Mouse (Mus musculus) myocyte (in vitro differentiated cells): ENCODE data around the gene Spocd1.

Source experiments
- CEBPB ChIP-seq: IDR thresholded peaks from 2 replicates; pipeline ENCODE4 v1.6.1; 2011; ENCODE audit warnings: mild to moderate bottlenecking, moderate library complexity; ENCODE audit not compliant: poor library complexity, insufficient read depth, severe bottlenecking
- E2F4 ChIP-seq: IDR thresholded peaks from one replicate; pipeline ENCODE4 v1.6.1; 2011; ENCODE audit warnings: mild to moderate bottlenecking, control low read depth, moderate library complexity; ENCODE audit not compliant: insufficient read depth
- MYOD1 ChIP-seq, 3 experiments: IDR thresholded peaks; one replicate each; pipeline ENCODE4 v1.6.1; 2011; ENCODE audit warnings: control low read depth in 2 of 3, low read depth in 2 of 3, mild to moderate bottlenecking in 2 of 3, moderate library complexity in 1 of 3; ENCODE audit not compliant: insufficient read length in 2 of 3, control insufficient read depth in 1 of 3
- POLR2A ChIP-seq: IDR thresholded peaks from one replicate; pipeline ENCODE4 v1.6.1; 2011; ENCODE audit warnings: low read depth, mild to moderate bottlenecking, control low read depth, moderate library complexity; ENCODE audit not compliant: insufficient read length
- POLR2AphosphoS2 ChIP-seq: IDR thresholded peaks from one replicate; pipeline ENCODE4 v1.6.1; 2011; ENCODE audit warnings: low read depth, control low read depth; ENCODE audit not compliant: insufficient read length
- TCF12 ChIP-seq: IDR thresholded peaks from one replicate; pipeline ENCODE4 v1.6.1; 2011; ENCODE audit warnings: mild to moderate bottlenecking, control low read depth; ENCODE audit not compliant: poor library complexity, insufficient read depth, severe bottlenecking
- USF1 ChIP-seq: IDR thresholded peaks from one replicate; pipeline ENCODE4 v1.6.1; 2011; ENCODE audit warnings: low read depth, mild to moderate bottlenecking, control low read depth, moderate library complexity

GRCm38 (mm10) chr4:129917016-129917603 is 11.9 kb upstream of the Spocd1 start:
- no peak for TF ChIP-seq MYOD1 (IDR thresholded peaks at IDR 0.05; ENCODE audit: control insufficient read depth in 1 of 3, insufficient read length in 2 of 3, low read depth in 2 of 3)
- no peak for TF ChIP-seq CEBPB
- no peak for TF ChIP-seq TCF12
- no peak for TF ChIP-seq POLR2A
- no peak for TF ChIP-seq POLR2AphosphoS2
- no peak for TF ChIP-seq USF1
- TF ChIP-seq E2F4, result no peak
